Mouse (Mus musculus) CH12.LX (cell line): ENCODE data around the gene Dtx1.

ENCODE experiments used
- CTCF ChIP-seq, 2 experiments: IDR thresholded peaks in 1 of 2; conservative IDR thresholded peaks in 1 of 2; 2 replicates each; pipeline ENCODE4 v1.5.1; 2011 to 2012; ENCODE audit warnings: low read depth in 2 of 2, low read length in 2 of 2, improper control_type of control experiment in 1 of 2, inconsistent platforms in 1 of 2, mild to moderate bottlenecking in 1 of 2, moderate library complexity in 1 of 2
- ETS1 ChIP-seq: conservative IDR thresholded peaks from 2 replicates; pipeline ENCODE4 v1.6.1; 2012; ENCODE audit warnings: low read depth, mild to moderate bottlenecking, inconsistent platforms, low read length, improper control_type of control experiment, moderate library complexity
- MAX ChIP-seq: IDR thresholded peaks from 2 replicates; pipeline ENCODE4 v1.6.1; 2011; ENCODE audit warnings: low read length, improper control_type of control experiment
- MXI1 ChIP-seq: IDR thresholded peaks from 2 replicates; pipeline ENCODE4 v1.6.1; 2011; ENCODE audit warnings: mild to moderate bottlenecking, low read depth, low read length, improper control_type of control experiment
- NRF1 ChIP-seq: IDR thresholded peaks from 2 replicates; pipeline ENCODE4 v1.6.1; 2014; ENCODE audit warnings: low read depth, mild to moderate bottlenecking, inconsistent platforms, low read length, improper control_type of control experiment, moderate library complexity
- POLR2A ChIP-seq: IDR thresholded peaks from 2 replicates; pipeline ENCODE4 v1.6.1; 2011; ENCODE audit warnings: low read depth, mild to moderate bottlenecking, improper control_type of control experiment, low read length
- POLR2AphosphoS2 ChIP-seq: IDR thresholded peaks from 2 replicates; pipeline ENCODE4 v1.6.1; 2011; ENCODE audit warnings: low read depth, low read length, improper control_type of control experiment
- USF1 ChIP-seq: IDR thresholded peaks from 2 replicates; pipeline ENCODE4 v1.6.1; 2014; ENCODE audit warnings: low read depth, mild to moderate bottlenecking, inconsistent platforms, low read length, improper control_type of control experiment
- ZNF384 ChIP-seq: IDR thresholded peaks from 2 replicates; pipeline ENCODE4 v1.6.1; 2012; ENCODE audit warnings: low read depth, low read length, improper control_type of control experiment, inconsistent platforms

DNA sequence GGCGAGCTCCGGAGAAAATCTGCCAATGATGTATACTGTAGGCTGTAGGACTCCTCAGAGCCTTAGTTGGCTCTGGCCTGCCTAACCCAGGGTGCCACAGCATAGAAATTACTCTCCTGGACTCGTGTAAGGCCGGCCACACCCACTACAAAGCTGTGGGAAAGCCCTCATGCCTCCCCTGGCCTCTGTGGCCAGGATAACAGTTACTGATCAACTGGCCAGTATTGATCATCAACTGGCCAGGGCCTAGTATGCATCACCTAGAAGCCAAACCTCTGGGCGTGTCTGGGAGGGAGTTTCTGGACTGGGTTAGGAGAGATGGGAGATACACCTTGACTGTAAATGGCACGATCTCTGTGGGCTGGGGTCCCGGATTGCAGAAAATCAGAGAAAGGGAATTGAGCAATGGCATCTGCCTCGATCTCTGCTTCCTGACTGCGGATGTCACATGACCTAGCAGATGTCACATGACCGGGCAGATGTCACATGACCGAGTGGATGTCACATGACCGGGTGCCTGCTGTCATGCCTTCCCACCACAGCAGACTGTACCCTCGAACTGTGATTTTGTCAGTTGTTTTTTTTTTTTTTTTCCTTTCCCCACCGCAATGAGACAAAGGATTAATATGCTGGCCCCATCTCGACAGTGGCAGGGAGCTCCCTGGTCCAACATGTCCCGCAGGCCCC lies 15.5 kb downstream of the Dtx1 start:
- TF ChIP-seq CTCF (conservative IDR thresholded peaks at IDR 0.05 in 1 of 2, IDR thresholded peaks at IDR 0.05 in 1 of 2; ENCODE audit: low read depth in 2 of 2, low read length in 2 of 2) = no peak
- no peak for TF ChIP-seq POLR2A
- no peak; the same call in 1 of the 2 replicates for TF ChIP-seq MAX
- no peak for TF ChIP-seq NRF1
- no peak for TF ChIP-seq MXI1
- no peak for TF ChIP-seq ETS1
- peak; percentile 88 for TF ChIP-seq USF1
- TF ChIP-seq POLR2AphosphoS2 = no peak
- TF ChIP-seq ZNF384 = no peak
